Mouse (Mus musculus) spleen, postnatal 4 days (tissue): ENCODE measurements at regions not wholly inside any gene's neighbourhood (a gene's known extent, or its start where the extent isn't known, plus 50 kb on each side); places are given as distances from the start of the nearest gene placed in this dataset.

ENCODE experiments used
- DNase-seq, 2 experiments: peaks; one replicate each; pipeline ENCODE4 v3.0.0; 2022; ENCODE audit warnings: low spot score in 2 of 2

DNA sequence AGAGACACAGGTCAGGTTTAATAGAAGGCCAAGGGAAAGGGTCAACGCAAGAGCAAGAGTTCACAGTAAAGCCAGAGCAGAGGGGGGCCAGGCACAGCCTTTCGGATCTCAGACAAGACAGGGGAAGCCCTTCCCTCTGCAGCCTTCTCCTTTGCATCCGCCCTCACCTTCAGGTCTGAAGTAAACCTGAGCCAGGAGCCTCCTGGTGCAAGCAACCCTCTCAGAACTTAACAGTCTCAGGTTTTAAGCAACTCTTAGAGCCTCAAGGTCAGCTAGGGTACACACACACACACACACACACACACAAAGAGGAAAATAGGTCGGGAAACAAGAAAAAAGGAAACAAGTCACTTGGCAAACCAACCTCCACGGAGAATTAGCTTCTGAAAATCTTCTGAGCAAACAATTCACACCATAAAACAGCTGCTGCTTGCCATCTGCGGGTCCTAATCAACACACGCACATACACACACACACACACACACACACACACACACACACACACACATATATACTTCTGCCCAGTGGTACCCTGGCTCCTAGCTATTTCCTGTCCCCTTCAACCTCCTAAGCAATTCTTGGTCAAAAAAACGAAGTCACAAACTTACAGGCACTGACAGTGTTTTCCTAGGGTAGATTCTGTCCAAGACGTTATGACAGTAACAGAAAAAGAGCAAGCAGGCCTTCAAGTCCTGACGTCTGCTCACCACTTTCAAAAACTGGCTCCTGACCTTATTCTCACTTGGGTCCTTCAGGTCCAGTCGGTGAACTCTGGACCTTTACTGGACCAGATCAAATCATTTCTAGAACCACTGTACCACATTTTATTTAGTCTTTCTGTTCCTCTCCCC is 196.4 kb downstream of the Sox4 start:
- no peak for DNase-seq

DNA sequence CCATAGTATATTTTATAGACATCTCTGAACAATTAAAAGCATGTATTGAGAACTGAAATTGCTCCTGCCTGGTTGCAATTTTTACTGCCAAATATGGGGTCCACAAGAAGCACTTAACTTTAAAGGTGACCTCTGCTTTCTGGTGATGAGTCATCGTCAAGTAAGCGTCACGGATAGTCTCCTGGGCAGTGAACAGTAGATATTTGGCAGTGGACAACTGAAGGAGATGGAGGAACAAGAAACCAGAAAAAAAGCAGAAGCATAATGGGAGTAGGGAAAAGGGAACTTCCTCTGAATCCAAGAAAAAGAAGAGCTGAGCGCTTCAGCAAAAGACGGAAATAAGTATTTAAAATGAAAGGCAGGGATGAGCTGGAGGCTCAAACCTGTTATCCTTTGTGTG is 199.3 kb downstream of the Sox4 start:
- DNase-seq = no peak

DNA sequence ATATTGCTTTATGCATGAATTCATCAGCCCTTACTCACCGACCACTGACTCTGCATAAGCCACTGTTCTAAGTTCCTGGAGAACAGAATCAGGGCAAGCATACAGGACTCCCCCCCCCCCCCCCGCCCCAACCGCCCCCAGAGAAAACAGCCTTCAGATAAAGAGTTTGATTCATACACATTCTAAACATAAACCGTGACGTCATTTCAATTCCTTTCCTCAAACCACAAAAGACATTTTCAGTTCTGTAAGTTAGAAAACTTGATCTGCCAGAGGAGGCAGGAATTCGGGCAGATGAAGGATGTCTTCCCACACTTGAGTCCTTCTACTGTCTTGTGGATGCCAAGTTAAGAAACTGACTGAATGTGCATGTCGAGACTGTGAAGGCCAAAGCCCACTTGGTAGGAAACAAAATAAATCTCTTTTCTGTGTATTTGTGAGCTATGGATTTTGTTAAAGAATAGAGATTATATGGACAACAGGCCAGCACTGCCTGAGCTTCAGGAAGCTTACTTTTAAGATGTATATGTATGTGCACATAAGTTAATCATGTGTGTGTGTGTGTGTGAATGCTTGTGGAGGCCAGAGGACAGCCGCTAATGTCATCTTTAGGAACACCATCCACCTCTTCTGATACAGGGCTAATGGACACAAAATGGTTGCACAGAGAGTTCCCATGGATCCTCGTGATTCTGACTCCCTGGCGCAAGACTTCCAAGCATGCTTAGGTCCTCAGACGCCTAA is 202.4 kb downstream of the Sox4 start:
- no peak for DNase-seq

DNA sequence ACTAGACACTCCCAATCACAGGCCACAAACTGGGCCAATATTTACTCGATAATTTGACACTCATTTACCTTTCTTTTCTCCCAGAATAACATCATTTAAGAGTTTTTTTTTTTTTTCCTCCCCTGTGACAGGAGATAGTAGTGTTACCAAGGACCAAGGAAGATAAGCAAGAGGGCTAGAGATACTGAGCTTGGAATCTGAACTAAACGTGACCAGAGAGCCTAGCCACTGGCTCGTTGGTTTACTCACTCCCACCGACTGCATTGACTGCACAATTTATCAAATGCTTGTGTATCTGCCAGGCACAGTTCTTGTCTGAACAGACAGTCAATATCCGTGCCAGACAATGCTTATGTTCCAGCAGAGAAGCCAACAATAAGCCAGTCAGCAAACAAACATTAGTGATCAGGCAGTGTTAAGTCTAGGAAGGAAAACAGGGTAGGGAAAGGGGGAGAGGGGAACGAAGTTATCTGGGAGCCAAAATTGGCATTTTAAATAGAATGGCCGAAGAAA is 213.3 kb downstream of the Sox4 start:
- no peak for DNase-seq

DNA sequence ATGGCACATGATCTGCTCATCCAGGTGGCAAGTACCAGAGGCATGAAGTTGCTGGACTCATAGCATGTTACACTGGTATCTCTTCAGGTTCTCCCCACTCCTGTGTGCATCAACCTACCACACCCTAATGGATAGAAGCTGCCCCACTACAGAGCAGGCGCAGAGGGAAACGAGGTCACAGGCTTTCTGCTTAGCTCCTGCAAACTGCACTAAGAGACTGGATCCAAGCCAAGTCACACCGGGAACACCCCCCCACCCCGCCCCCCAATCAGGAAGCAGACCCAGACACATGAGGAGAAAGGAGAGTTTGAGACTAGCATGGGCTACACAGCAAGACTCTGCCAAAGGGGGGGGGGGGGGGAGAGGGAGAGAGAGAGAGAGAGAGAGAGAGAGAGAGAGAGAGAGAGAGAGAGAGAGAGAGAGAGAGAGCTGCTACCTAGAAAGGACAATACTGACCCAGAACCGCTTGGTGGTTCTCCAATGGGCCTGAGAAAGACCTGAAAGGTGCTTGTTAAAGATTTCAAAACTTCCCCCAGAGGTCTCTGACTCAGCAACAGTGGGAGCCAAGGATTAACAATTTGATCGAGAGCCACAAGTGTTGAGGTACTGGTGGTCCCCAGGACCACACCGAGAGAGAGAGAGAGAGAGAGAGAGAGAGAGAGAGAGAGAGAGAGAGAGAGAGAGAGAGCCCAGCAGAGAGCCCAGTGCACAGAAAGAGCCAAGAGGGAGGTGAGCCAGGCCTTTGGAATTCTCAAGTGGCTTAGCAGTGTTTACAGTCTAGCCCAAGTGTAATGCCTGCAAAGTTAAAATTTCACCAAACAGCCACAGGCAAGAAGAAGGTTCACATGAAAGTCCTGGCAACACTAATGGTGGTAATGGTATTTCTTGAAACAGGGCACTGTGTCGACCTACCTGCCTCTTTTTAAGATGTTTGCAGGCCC is 215.1 kb downstream of the Sox4 start:
- no peak for DNase-seq

DNA sequence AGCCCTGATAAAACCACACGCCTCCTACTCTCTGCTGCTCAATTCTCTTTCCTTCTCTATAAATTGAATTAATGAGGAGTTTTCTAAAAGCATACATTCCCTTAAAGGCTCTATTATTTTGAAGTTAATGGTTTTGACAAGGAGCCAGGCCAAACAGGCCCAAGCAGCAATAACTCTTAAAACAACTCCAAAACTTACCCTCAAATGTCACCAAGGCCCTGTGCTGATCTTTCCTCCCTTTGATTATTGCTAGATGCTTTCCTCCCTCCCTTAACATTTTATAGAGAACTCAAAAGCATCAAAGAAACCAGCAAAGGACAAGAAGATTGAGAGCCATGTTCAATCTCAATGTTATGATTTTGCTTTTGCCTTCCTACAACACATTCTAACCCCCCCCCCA is 221.0 kb downstream of the Sox4 start:
- DNase-seq = no peak

DNA sequence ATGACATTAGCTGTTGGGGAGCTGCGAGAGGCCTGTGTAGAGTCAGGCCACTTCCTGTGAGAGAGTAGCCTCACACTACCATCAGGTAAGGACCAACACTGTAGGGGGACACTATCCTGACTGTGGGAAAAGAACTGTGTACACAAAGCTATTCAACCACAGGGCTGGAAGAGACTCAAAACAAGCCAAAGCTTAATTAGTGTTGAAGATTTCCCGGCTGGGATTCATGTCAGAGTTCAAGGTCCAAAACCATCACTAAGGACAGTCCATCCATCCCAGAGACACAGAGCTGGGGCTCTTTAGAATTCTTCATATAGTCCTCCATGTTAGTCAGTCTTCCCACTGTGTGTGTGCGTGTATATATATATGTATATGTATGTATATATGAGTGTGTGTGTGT is 221.5 kb downstream of the Sox4 start:
- DNase-seq = no peak

DNA sequence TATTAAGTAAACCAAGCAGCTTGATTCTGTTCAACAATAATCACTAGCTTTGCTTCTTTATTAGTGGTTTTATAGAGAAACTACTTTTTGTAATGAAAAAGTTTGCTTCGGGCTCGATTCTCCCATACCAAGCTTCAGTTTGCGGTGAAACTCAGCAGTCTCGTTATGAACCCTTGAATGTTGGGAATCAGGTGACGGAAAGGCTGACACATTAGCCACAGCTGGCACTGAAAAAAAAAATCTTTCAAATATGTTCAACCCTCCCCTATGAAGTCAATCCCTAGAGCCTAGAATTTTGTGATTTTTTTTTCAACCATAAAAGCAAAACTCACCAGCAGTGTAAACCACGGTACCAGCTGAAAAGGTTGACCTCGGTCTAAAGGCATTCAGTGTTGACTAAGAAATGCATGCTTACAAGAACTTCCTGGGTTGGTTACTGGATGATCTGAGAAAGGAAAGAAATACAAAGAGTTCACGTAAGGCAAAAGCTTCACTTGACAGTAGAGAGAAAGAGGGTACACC is 223.4 kb downstream of the Sox4 start:
- DNase-seq = no peak

DNA sequence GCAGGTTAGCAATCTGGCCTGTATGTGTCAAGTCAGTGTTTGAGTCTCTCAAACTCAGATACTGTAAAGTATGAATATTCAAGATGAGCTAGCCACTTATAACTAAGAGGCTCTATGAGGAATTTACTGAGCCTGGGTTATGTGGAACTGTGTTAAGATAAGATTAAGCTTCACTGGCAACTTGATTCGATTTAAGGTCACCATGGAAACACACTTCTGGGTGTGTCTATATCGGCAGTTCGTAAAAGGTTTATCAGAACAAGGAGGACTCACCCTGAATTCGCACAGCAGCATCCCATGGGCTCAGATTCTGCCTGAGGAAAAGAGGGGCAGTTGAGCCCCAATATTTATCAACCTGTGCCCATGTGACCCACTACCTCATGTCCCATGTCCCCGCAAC is 224.7 kb downstream of the Sox4 start:
- DNase-seq = no peak

DNA sequence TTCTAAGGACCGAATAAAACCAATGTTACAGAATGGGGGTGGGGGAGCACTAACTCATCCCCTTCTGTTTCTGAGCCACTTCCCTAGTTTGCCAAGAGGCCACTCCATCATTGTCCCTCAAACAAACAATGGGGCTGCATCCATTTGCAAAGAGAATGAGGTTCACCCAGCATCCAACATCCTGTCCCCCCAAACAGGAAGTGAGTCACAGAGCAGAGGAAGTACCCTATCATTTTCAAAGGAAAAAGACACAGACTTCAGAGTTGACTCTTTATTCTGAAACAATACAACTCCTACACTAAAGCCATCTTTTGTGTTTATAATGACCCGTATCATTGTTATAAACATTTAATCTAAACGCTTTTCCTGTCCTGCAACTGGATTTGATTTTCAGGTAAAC is 229.2 kb downstream of the Sox4 start:
- no peak for DNase-seq

DNA sequence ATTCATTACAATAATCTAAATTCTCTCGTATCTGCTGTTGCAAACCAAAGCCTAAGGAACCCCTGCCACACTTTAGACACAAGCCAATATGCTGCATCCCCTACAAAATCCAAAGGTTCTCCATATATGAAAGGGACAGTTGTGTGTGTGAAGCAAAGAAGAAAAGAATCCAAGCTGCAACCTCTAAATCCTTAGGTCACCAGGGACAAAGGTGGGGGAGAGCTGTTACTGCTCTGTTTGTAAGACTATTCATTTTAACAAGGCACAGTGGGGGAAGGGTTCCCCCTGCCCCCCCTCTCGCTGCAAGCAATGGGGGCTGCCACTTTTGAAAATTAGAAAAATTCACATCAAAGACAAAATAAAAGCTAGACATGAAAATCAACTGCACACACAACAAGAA is 231.4 kb downstream of the Sox4 start:
- DNase-seq = no peak

DNA sequence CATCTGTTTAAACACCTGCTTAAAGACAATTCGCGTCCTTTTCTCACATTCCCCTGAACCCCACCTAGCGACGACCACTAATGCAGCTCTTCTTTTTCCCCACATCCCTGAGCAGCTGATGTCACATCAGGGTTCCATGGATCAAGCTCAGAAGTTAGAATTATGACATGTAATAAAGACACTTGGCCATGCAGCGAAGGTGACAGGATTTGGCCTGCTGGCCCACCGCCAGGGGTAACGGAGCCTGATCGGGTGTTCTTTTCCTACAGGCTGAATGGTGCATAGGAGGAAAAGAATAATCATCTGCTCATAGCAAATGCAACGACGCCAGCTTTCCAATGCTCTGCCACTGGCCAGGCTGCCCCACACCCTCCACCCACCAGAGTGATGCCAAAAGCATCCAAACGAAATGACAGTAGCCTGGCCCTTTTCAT is 231.9 kb downstream of the Sox4 start:
- no peak for DNase-seq

DNA sequence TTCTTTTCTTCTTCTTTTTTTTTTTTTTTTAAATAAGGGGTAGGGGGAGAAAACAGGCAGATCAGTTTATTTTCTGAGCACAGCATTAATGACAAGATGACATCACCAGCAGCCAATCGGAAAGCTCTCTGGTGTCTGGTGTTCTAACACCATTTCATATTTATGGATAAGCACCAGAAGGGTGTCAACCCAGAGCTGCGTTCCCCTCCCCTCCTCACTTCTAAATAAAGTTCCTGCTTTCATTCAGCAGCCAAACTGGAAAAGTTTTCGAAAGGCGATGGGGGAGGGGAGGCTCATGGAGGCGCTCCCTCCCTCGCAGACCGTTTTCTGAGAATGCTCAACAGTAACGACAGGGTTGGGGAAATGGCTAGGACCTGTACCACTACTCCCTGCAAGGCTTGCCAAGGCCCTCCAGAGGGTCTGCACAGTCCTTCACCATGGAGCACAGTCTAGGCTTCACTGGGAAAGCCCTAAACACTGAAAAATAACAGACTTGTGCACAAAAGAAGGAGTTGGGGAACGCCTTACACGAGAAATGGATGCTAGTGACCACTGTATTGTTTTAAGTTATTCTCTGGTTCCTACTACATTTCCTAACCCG is 232.8 kb downstream of the Sox4 start:
- no peak for DNase-seq

DNA sequence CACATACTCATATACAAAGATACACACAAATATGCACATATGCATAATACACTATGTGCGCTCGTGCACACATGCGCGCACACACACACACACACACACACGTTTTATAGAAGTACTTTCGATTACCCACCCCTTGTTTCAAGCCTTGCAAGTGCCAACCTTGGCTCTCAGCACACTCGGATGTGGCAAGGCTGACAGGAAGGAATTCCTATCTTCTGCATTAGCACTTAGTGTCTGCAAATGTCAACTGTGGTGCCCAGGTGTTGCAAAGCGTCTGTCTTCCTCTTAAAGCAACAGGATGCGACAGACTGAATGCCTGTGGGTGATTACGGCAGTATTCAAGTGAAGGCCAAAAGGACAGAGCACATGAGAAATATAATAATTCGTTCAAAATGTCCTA is 233.3 kb downstream of the Sox4 start:
- DNase-seq = no peak

DNA sequence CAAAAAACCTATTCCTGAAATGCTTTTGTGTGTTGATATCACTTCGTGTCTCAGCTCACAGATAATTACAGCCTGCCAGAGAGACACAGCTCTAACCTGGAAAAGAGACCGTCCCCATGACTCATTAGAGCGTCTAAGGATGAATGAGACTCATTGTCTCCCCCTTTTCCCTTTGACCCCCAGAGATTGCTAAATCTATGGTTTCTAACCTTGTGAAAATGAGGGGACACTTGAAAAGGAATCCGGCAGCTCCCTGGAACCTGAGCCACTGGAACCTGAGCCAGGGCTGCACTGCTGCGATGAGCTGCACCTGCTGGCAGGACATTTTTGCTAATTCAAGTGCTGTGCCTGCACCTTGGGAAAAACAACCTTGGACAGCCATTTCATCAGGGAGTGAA is 234.6 kb downstream of the Sox4 start:
- no peak for DNase-seq

DNA sequence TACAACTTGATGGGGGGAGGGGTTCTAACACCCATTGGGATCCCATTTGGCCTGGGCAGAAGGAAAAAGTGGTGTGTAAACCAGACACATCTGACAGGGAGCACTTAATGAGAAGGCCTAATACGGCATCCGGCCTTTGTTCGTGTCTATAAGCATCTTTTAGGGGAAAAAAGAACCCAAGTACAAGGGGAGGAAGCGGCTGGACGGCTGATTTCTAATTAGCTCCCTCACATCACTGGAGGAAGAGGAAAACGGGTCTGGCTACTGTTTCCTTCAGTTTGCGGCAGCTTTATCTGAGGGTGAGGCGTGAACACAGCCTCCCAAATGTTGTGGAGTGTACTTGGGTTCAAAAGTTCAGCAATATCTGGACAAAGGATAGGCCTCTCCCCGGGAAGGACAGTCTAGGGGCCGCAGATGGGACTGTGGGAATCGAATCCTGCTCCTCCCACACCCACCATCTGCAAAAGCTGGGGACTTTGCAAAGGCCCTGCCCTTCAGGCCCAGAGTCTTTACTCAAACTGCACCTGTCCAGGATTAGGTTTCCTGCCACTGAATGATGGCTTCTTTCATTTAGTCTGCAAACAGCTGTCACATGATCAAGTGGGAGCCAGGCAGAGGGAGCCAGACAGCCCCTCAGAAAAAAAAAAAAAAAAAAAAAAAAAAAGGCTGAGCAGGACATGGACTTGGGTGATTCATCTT is 235.2 kb downstream of the Sox4 start:
- no peak for DNase-seq

DNA sequence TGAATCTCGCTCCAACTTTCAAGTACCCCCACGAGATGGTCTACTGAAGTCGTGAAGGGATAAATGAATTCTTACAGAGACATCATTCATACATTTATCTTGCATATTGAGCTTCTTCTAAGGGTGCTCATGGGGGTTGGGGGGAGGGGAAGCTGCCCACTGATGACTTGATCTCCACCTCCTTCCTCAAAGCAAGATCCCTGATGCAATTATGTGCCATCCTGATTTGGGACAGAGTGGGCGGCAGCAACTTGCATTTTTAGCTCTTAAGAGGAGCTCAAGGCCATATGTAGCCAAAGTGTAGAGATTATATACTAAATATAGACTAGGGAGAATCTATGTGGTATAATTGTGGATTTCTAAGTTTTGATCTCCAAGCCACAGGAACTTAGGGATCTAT is 236.1 kb downstream of the Sox4 start:
- DNase-seq = no peak

DNA sequence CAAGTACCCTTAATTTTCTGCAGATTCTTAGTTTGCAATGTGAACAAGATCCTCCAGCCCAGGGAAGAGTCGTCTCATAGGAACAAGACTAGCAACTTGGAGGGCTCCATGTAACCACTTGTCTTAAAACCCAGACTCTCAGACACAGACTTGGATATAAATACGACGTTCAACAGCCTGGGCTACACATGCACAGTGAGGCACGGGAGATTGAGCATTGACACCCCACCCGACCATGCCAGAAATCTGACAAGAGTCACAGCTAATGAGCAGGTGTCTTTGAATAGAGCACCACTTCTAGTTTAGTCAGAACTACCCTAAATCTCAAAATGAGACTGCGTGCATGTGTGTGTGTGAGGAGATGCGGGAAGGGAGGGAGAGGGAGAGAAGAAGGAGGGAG is 243.5 kb downstream of the Sox4 start:
- DNase-seq = no peak

DNA sequence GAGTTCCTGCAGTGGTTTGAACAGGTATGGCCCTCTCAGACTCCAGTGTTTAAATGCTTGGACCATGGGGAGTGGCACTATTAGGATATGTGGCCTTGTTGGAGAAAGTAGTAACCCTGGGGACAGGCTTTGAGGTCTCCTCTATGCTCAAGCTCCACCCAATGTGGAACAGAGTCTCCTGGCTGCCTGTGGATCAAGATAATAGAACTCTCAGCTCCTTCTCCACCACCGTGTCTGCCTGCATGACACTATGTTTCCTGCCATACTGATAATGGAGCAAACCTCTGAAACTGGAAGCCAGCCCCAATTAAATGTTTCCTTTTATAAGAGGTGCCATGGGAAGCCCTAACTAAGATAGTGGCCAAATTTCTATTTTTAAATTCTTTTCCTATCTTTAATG is 252.2 kb downstream of the Sox4 start:
- no peak for DNase-seq

DNA sequence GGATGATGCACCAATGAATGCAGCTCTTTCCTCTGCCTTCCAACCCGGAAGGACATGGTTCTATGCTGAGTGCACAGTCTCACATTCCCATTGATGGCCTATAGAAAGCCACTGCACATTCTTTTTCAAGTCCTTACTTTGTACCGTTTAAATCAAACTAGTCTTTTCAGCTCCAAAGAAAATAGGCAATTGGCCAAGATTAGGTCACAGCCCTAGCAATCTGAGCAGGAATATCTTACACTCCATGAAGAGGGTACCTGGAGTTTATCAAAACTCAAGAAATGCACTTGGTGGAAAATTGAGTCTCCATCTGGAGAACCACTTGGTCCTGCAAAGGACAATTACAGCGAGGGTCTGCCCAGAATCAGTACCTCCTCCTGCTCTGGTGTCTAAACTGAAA is 253.4 kb downstream of the Sox4 start:
- no peak for DNase-seq
